Mouse (Mus musculus): ENCODE results near the gene Rnf150. TPM values are rescaled to one million over a fixed set of nuclear protein-coding genes. Genes with fewer than 3 reads are reported as not detected.

The Rnf150 gene
- total and polyA plus RNA-seq, 2 experiments = 0.24 to 0.92 TPM

- Histone ChIP-seq H3K9ac (ENCODE audit: low read depth, low read length) (no peak overlapping the region), H3K4me3 (ENCODE audit: insufficient read depth, low read depth, low read length) (no peak overlapping the region), H3K79me2 (ENCODE audit: control insufficient read depth, insufficient read depth, low read length) (no peaks in the 10 kb centered on the region), H3K36me3 (ENCODE audit: control insufficient read depth, insufficient read depth, low read length) (no peaks in the 10 kb centered on the region), H3K4me1 (ENCODE audit: control insufficient read depth, insufficient read depth, low read length) (no peaks in the 10 kb centered on the region), H3K27me3 (ENCODE audit: control insufficient read depth, insufficient read depth, low read length) (no peaks in the 10 kb centered on the region), H3K27ac (replicated peaks; ENCODE audit: insufficient read depth, low read depth, low read length) (no peak overlapping the region)
- no peak for TF ChIP-seq CTCF (IDR thresholded peaks at IDR 0.05; ENCODE audit: low read depth, low read length)
- TF ChIP-seq POLR2A (IDR thresholded peaks at IDR 0.05; ENCODE audit: extremely low read depth, insufficient read depth, low read length) = no peak
- WGBS = 81% methylated on average over 7 of the region's 7 CpGs
- no peak for DNase-seq (ENCODE audit: extremely low read depth, low read depth, low spot score)
Measured at GRCm38 (mm10) chr8:83082251-83082650, 219.1 kb downstream of the Rnf150 start.

DNA sequence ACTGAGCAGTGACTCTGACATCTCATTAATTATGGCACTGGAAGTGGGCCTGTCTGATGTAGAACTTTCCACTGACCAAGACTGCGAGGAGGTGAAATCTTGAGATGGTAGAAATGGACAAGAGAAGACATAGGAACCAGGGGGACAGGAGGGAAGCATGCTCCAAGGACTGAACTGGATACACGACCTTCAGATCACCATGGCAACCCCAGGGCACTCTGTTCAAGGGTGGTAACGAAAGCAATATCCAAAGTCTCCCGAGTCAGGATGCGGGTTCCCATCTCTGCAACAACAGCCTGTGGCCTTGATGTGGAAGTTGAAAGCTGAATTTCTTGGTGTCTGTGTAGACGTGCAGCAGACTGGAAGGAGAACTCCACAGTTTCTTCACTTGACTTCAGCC is 220.3 kb downstream of the Rnf150 start:
- Histone ChIP-seq H3K4me3 (ENCODE audit: insufficient read depth, low read depth, low read length) (no peak overlapping the region), H3K9ac (ENCODE audit: low read depth, low read length) (no peak overlapping the region), H3K27me3 (ENCODE audit: control insufficient read depth, insufficient read depth, low read length) (no peaks in the 10 kb centered on the region), H3K79me2 (ENCODE audit: control insufficient read depth, insufficient read depth, low read length) (no peaks in the 10 kb centered on the region), H3K4me1 (ENCODE audit: control insufficient read depth, insufficient read depth, low read length) (no peaks in the 10 kb centered on the region), H3K36me3 (ENCODE audit: control insufficient read depth, insufficient read depth, low read length) (no peaks in the 10 kb centered on the region), H3K27ac (replicated peaks; ENCODE audit: insufficient read depth, low read depth, low read length) (no peak overlapping the region)
- 72% methylated on average over 6 of the region's 6 CpGs for WGBS
- TF ChIP-seq CTCF (IDR thresholded peaks at IDR 0.05; ENCODE audit: low read depth, low read length) (no peak), POLR2A (IDR thresholded peaks at IDR 0.05; ENCODE audit: extremely low read depth, insufficient read depth, low read length) (no peak)
- no peak for DNase-seq (ENCODE audit: extremely low read depth, low read depth, low spot score)

DNA sequence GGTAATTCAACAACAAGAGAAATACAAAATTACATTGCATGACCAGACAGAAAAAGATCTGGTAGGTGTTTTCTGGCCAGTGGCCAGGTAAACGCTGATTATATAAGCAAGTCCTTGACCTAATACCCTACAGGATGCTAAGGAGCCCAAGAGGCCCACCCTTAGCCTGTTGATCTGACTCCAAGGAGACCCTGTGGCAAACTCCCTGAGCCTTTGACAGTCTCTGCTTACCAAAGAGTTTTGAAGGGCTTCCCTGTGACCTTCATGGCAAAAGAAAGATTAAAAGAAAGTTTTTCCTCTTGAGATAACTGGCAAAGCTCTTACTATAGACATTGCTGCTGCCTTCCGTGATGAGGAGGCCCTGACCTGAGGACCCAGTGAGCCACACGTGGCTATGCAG is 222.4 kb downstream of the Rnf150 start:
- Histone ChIP-seq H3K79me2 (ENCODE audit: control insufficient read depth, insufficient read depth, low read length) (no peaks in the 10 kb centered on the region), H3K27me3 (ENCODE audit: control insufficient read depth, insufficient read depth, low read length) (no peaks in the 10 kb centered on the region), H3K36me3 (ENCODE audit: control insufficient read depth, insufficient read depth, low read length) (no peaks in the 10 kb centered on the region), H3K4me1 (ENCODE audit: control insufficient read depth, insufficient read depth, low read length) (peaks cover 2% of the 10 kb centered on the region; the same call in 1 of the 2 replicates), H3K27ac (replicated peaks; ENCODE audit: insufficient read depth, low read depth, low read length) (no peak overlapping the region), H3K9ac (ENCODE audit: low read depth, low read length) (no peak overlapping the region), H3K4me3 (ENCODE audit: insufficient read depth, low read depth, low read length) (no peak overlapping the region)
- TF ChIP-seq POLR2A (IDR thresholded peaks at IDR 0.05; ENCODE audit: extremely low read depth, insufficient read depth, low read length) (no peak), CTCF (IDR thresholded peaks at IDR 0.05; ENCODE audit: low read depth, low read length) (no peak)
- DNase-seq (ENCODE audit: extremely low read depth, low read depth, low spot score) = no peak
- 57% methylated on average over 3 of the region's 3 CpGs for WGBS

- no peaks in the 10 kb centered on the region for H3K27me3 ChIP-seq (ENCODE audit: control insufficient read depth, insufficient read depth, low read length)
- WGBS = 78% methylated on average over 8 of the region's 8 CpGs
- H3K4me3 ChIP-seq (ENCODE audit: insufficient read depth, low read depth, low read length) = no peak overlapping the region
- no peak for DNase-seq (ENCODE audit: extremely low read depth, low read depth, low spot score)
- no peak overlapping the region for H3K27ac ChIP-seq (replicated peaks; ENCODE audit: insufficient read depth, low read depth, low read length)
- peaks cover 2% of the 10 kb centered on the region; the same call in 1 of the 2 replicates for H3K4me1 ChIP-seq (ENCODE audit: control insufficient read depth, insufficient read depth, low read length)
- H3K36me3 ChIP-seq (ENCODE audit: control insufficient read depth, insufficient read depth, low read length) = no peaks in the 10 kb centered on the region
- no peak overlapping the region for H3K9ac ChIP-seq (ENCODE audit: low read depth, low read length)
- no peaks in the 10 kb centered on the region for H3K79me2 ChIP-seq (ENCODE audit: control insufficient read depth, insufficient read depth, low read length)
- TF ChIP-seq CTCF (IDR thresholded peaks at IDR 0.05; ENCODE audit: low read depth, low read length) (no peak), POLR2A (IDR thresholded peaks at IDR 0.05; ENCODE audit: extremely low read depth, insufficient read depth, low read length) (no peak)
Measured at GRCm38 (mm10) chr8:83086625-83087024, 223.5 kb downstream of the Rnf150 start.

DNA sequence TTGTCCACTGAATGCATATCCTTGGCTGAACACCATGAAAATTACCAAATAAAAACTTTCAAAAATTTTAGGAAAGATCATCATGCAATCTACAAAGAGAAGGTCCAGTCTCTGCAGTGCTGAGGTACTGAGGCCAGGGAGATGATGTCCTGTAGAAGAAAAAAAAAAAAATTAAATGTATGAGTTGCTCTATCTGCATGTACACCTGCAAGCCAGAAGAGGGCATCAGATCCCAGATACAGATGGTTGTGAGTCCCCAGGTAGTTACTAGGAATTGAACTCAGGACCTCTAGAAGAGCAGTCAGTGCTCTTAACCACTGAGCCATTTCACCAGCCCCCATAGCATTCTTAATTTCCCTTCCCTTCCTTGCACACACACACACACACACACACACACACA is 224.4 kb downstream of the Rnf150 start:
- H3K27ac ChIP-seq (replicated peaks; ENCODE audit: insufficient read depth, low read depth, low read length) = no peak overlapping the region

DNA sequence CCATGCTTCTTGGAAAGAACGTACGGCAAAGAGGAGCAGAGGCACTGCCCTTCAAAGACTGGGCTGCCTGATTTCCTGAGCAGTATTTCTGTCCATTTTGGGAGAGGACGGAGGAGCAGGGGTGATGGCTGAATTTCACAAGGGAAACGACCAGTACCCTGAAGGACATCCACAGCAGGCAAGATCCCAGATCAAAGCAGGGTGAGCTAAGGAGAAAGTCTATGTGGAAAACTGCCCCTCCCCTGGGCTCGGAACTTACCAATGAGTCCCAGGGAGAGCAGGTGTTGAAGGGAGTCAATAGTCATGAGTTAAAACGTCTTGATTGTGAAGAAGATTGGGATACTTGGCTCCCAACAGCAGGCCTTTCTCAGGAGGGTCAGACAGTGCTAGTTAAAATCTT is 225.0 kb downstream of the Rnf150 start:
- no peak for TF ChIP-seq POLR2A (IDR thresholded peaks at IDR 0.05; ENCODE audit: extremely low read depth, insufficient read depth, low read length)
- no peak for TF ChIP-seq CTCF (IDR thresholded peaks at IDR 0.05; ENCODE audit: low read depth, low read length)
- Histone ChIP-seq H3K27me3 (ENCODE audit: control insufficient read depth, insufficient read depth, low read length) (no peaks in the 10 kb centered on the region), H3K4me3 (ENCODE audit: insufficient read depth, low read depth, low read length) (no peak overlapping the region), H3K27ac (replicated peaks; ENCODE audit: insufficient read depth, low read depth, low read length) (no peak overlapping the region), H3K9ac (ENCODE audit: low read depth, low read length) (no peak overlapping the region), H3K36me3 (ENCODE audit: control insufficient read depth, insufficient read depth, low read length) (no peaks in the 10 kb centered on the region), H3K79me2 (ENCODE audit: control insufficient read depth, insufficient read depth, low read length) (no peaks in the 10 kb centered on the region), H3K4me1 (ENCODE audit: control insufficient read depth, insufficient read depth, low read length) (peaks cover 2% of the 10 kb centered on the region; the same call in 1 of the 2 replicates)
- 71% methylated on average over 6 of the region's 6 CpGs for WGBS
- no peak for DNase-seq (ENCODE audit: extremely low read depth, low read depth, low spot score)

More for the DNA sequence above, 224.4 kb downstream of the Rnf150 start:
- Histone ChIP-seq H3K4me1 (ENCODE audit: control insufficient read depth, insufficient read depth, low read length) (peaks cover 2% of the 10 kb centered on the region; the same call in 1 of the 2 replicates), H3K36me3 (ENCODE audit: control insufficient read depth, insufficient read depth, low read length) (no peaks in the 10 kb centered on the region), H3K4me3 (ENCODE audit: insufficient read depth, low read depth, low read length) (no peak overlapping the region), H3K27me3 (ENCODE audit: control insufficient read depth, insufficient read depth, low read length) (no peaks in the 10 kb centered on the region), H3K9ac (ENCODE audit: low read depth, low read length) (no peak overlapping the region), H3K79me2 (ENCODE audit: control insufficient read depth, insufficient read depth, low read length) (no peaks in the 10 kb centered on the region)
- TF ChIP-seq CTCF (IDR thresholded peaks at IDR 0.05; ENCODE audit: low read depth, low read length) (no peak), POLR2A (IDR thresholded peaks at IDR 0.05; ENCODE audit: extremely low read depth, insufficient read depth, low read length) (no peak)
- no peak for DNase-seq (ENCODE audit: extremely low read depth, low read depth, low spot score)

Data from liver, adult 2 months (tissue).